Mouse (Mus musculus) lung, postnatal 36 days (tissue): ENCODE results near the gene Tnfrsf26.

Experiments
- DNase-seq: peaks from one replicate; pipeline ENCODE4 v3.0.0; 2022; ENCODE audit warnings: mixed read lengths

Gene Tnfrsf26

GRCm38 (mm10) chr7:143599428-143600230 lies 28.9 kb downstream of the Tnfrsf26 start, which contains the start of gene Cars:
Gene Cars, minus strand, starts transcription at chr7:143600090.
- DNase-seq = peak; percentile 99

- DNase-seq = no peak
These were observed 33.7 kb downstream of the Tnfrsf26 start for GRCm38 (mm10) chr7:143594865-143595264.

DNA sequence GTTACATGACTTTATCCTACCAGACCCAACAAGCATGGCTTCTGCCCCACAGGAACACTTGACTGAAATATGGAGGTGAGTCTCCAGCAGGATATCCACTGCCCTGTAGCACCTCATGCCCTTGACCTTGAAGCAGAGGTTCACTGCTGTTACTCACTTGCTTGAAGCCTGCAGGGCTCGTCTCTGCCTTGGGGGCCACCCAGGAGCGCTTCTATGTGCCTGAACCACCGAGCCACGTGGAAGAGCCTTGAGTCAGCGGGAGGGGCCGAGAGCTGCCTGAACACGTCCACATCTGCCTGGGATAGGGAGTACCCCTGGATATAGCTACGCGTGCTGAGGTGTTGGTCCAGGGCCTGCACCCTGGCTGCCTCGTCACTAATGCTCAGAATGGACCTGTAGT lies 36.3 kb downstream of the Tnfrsf26 start:
- DNase-seq = no peak

GRCm38 (mm10) chr7:143588006-143588405 lies 40.5 kb downstream of the Tnfrsf26 start:
- DNase-seq = no peak

GRCm38 (mm10) chr7:143587586-143587985 lies 40.9 kb downstream of the Tnfrsf26 start:
- no peak for DNase-seq

- peak; percentile 77 for DNase-seq
These were observed 44.6 kb downstream of the Tnfrsf26 start for GRCm38 (mm10) chr7:143583956-143584355.

DNA sequence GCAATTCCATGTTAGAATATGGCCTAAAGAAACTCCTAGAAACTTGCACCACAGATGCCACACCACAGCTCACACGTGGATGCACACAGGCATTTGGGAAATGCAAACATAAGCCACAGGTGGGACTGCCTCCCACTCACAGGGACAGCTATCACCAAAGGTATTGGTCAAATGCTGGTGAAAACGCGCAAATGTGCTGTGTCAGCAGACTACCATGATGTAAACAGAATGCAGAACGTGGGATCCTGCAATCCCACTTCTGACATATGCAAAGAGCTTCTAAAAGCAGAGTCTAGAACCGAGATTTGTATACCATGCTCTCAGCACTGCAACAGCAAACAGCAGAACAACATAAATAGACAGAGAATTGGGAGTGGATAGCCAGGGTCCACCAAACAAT lies 45.5 kb downstream of the Tnfrsf26 start:
- no peak for DNase-seq

GRCm38 (mm10) chr7:143575751-143576150 lies 52.8 kb downstream of the Tnfrsf26 start:
- DNase-seq = no peak

DNA sequence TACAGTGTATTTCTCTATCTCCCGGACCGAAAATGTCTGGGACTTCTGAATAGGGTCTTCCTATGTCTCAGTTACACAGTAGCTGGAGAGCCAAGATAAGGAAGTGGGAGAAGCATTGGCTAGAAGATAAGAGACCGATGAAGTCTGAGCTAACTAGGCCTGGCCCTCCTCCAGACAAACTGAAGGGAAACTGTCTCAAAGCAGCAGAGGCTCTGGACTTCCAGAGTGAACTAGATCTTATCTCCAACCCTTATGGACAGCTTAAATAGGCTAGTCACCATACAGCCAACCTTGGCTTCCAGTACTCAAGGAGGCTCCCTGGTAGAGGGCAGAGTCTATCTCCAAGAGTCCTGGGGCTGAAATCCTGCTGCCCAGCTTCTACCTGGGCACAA lies 62.9 kb downstream of the Tnfrsf26 start:
- DNase-seq = no peak

DNA sequence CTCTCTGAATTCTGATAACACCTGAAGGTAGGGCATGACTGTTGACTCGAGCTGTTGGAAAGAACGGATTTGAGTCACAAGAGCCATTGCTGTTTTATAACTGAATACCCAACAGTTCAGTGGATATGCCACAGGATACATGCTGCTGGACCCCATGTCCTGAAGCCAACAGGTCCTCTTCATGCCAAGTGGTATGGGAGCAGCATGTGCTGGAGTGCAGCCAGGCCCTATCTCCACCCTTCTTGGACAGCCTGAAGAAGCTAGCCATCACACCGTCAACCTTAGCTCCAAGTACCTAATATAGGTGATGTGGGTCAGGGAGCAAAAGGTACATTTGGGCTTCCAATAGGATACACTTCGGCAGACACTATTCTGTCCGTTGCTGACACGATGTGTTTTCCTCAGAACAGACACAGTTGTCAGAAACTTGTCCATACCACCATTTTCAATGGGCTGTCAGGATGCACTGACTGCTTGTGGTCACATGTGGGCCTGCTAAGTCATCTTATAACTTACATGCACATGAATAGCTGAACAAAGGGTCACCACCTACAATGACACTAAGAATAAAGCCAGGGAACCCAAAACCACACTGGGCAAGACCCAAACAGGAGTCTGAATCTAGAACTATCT lies 63.4 kb downstream of the Tnfrsf26 start:
- DNase-seq = no peak

GRCm38 (mm10) chr7:143563787-143564186 lies 64.7 kb downstream of the Tnfrsf26 start:
- no peak for DNase-seq
